Mouse (Mus musculus): Measurements from ENCODE around the gene Cadm3.

DNA sequence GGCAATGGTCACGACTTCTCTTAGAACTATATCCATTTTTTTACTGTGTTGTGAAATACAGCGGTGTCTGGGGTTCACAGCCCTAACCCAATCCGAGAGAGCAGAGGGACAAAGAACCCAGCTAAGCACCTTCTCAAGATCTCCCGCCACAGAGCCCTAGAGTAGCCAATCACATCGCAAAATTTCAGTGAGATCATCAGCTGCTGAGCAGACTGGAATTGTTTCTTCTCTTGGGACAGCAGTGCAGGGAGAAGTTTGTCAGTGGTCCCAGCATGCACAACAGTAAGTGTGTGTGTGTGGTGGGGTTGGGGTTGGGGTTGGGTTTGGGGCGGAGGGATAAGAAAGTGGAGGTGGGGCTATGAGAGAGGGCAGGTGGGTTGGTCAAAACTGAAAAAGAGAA lies 17.5 kb downstream of the Cadm3 start:
- TF ChIP-seq USF1 (IDR thresholded peaks at IDR 0.05; ENCODE audit: low read depth), result no peak
- no peak for TF ChIP-seq CTCF (IDR thresholded peaks at IDR 0.05; ENCODE audit: control insufficient read depth, insufficient read depth, insufficient read length)
- no peak for TF ChIP-seq MAX (IDR thresholded peaks at IDR 0.05)
- TF ChIP-seq MYOD1 (IDR thresholded peaks at IDR 0.05; ENCODE audit: control insufficient read depth, insufficient read length, low read depth), result no peak
